Mouse (Mus musculus) CD4-positive, CD25-positive, alpha-beta regulatory T cell, adult 4 months (primary cell): Measurements from ENCODE around the gene Olfr412. TPM values are rescaled to one million over a fixed set of nuclear protein-coding genes. Genes with fewer than 3 reads are reported as not detected.

Experiments
- ATAC-seq: one replicate; pipeline ENCODE4 v1.8.0; 2017
- polyA plus RNA-seq, 2 experiments: library from polyadenylated mRNA; unstranded; fragments of 100-300 nt; shearing (Covaris generic); gene quantifications; one replicate each; pipeline ENCODE4 v1.2.1; 2017

Gene Olfr412
- polyA plus RNA-seq, 2 experiments from 2014 or later = not detected

DNA sequence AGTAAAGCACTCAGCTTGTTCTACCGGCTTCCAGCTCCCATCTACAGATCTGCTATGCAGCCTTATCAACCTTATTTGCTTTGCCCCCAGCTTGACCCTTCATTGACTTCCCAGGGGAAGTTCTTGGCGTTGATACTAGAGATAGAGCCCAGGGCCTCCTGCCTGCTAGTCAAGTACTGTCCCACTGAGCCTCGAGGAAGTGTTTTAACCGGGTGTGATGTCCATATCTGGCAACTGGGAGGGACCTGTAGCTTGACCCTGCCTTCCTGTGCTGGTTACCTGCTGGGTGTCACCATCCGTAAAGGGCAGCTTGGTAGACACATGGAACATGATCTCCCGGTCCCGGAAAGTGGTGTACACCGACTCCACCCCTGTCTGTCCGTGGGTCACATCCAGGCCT, 52.2 kb downstream of the Olfr412 start:
- no peak for ATAC-seq

DNA sequence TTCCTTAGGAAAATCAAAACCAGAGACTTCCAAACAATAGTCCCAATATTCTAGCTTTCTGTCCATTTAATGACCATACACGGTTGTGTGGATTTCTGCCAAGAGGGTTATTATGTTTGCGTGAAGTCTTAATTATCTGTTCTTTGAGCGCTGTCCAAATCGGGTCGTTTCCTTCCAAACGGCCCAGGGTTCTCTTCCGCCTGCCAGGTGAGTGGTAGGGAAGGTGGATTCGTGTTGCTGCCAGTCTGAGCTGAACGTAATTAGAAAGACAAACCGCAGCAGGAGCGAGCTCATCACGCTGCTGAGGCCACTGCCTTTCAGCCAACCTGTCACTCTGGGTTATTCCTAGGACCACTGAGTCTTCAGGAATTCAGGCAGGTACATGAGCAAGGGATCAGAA, 53.9 kb downstream of the Olfr412 start:
- ATAC-seq = no peak

Other genes with a start within 250 kb of the Olfr412 start
- not detected for gene Olfr401, start 248.4 kb upstream of the Olfr412 start, polyA plus RNA-seq
- not detected for gene Olfr402, start 208.5 kb upstream of the Olfr412 start, polyA plus RNA-seq
- gene Olfr403, start 175.8 kb upstream of the Olfr412 start, polyA plus RNA-seq = not detected
- gene Olfr43, start 150.7 kb upstream of the Olfr412 start, polyA plus RNA-seq = not detected
- gene Olfr406, start 102.3 kb upstream of the Olfr412 start, polyA plus RNA-seq = not detected
- under 1 TPM in 1 of 2 experiments, not detected in 1; 0.11 TPM for gene Olfr59, start 78.3 kb upstream of the Olfr412 start, polyA plus RNA-seq
- gene Olfr410, start 24.0 kb upstream of the Olfr412 start, polyA plus RNA-seq = not detected
- not detected for gene Olfr411, start 9.4 kb upstream of the Olfr412 start, polyA plus RNA-seq
- 1 to 10 TPM; 1.3 to 1.9 TPM for gene Rap1gap2, start 248.8 kb downstream of the Olfr412 start, polyA plus RNA-seq